Mouse (Mus musculus) hindbrain, embryonic 12.5 days (tissue): ENCODE measurements around the gene Hormad2. TPM values are rescaled to one million over a fixed set of nuclear protein-coding genes. Genes with fewer than 3 reads are reported as not detected.

Experiments used
- ATAC-seq: fragments of 200-750 bp; cut with Nextera tagmentation; 2 replicates; pipeline ENCODE4 v1.8.0; 2017; ENCODE audit warnings: moderate TSS enrichment; ENCODE audit not compliant: low FRiP score
- H3K27ac ChIP-seq: fragments of 300-500 bp; sonication (generic); 2 replicates; pipeline ENCODE4 v1.5.1; 2016; ENCODE audit warnings: mild to moderate bottlenecking
- H3K27me3 ChIP-seq: fragments of 300-500 bp; sonication (generic); 2 replicates; pipeline ENCODE4 v1.6.1; 2016; ENCODE audit warnings: mild to moderate bottlenecking
- H3K36me3 ChIP-seq: fragments of 300-500 bp; sonication (generic); 2 replicates; pipeline ENCODE4 v1.6.1; 2016; ENCODE audit warnings: mild to moderate bottlenecking
- H3K4me1 ChIP-seq: fragments of 300-500 bp; sonication (generic); 2 replicates; pipeline ENCODE4 v1.6.1; 2016
- H3K4me2 ChIP-seq: fragments of 300-500 bp; sonication (generic); replicated peaks from 2 replicates; pipeline ENCODE4 v1.6.1; 2016; ENCODE audit warnings: mild to moderate bottlenecking
- H3K4me3 ChIP-seq: fragments of 300-500 bp; sonication (generic); 2 replicates; pipeline ENCODE4 v1.5.1; 2016; ENCODE audit warnings: mild to moderate bottlenecking
- H3K9ac ChIP-seq: fragments of 300-500 bp; sonication (generic); 2 replicates; pipeline ENCODE4 v1.6.1; 2016; ENCODE audit warnings: mild to moderate bottlenecking, moderate library complexity
- H3K9me3 ChIP-seq: fragments of 300-500 bp; sonication (generic); replicated peaks from 2 replicates; pipeline ENCODE4 v1.6.1; 2016; ENCODE audit warnings: mild to moderate bottlenecking
- WGBS: fragments of 180-500 bp; shearing (Covaris S2); methylation state at CpG from one replicate; pipeline ENCODE4 v1.1.7; 2016; 5-methylcytosine and 5-hydroxymethylcytosine counted together
- polyA plus RNA-seq: library from polyadenylated mRNA; unstranded; fragments of >200 nt; fragmentation: Nextera tagmentation; extraction: Ambion mirVana; gene quantifications from 2 replicates; pipeline ENCODE4 v1.2.1, GENCODE M21; 2016

The Hormad2 gene
- polyA plus RNA-seq, 1 experiment from 2014 or later, result 0.10 TPM

DNA sequence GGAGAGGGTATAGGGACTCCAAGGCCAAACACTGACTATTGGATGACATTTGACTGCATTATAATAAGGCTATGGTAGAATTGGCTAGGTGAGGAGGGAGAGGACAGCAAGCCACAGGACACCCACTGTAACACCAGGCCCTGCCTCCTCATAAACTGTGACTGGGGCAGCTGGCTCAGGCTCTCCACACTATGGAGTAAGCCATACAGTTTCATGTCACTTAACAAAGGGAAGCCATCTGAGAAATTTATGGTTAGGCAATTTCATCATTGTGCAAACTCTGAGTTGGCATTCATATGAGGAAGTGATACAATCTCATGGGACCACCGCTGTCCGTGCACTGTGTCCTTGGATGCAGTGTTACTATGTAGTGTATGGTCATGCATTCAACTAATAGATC lies 107.9 kb downstream of the Hormad2 start:
- no peak for ATAC-seq

DNA sequence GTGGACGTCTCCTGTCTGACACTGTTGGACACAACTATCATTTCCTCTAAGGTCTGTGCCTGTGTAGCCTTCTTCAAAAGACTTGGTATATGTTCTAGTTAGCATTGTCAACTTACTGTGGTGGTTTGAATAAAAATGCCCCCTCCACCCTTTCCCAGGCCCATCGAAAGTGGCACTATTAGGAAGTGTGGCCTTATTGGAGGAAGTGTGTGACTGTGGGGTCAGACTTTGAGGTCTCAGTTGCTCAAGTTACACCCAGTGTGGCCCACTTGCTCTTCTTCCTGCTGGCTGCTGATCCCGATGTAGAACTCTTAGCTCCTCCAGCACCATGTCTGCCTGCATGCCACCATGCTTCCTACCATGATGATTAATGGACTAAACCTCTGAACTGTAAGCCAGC lies 112.7 kb downstream of the Hormad2 start:
- no peak overlapping the region for H3K27ac ChIP-seq
- no peaks in the 10 kb centered on the region for H3K4me1 ChIP-seq
- WGBS, result 80% methylated on average over 3 of the region's 3 CpGs
- ATAC-seq, result no peak
- H3K9ac ChIP-seq, result no peak overlapping the region
- H3K9me3 ChIP-seq, result no peaks in the 10 kb centered on the region
- no peak overlapping the region for H3K4me2 ChIP-seq
- no peaks in the 10 kb centered on the region for H3K36me3 ChIP-seq
- no peaks in the 10 kb centered on the region for H3K27me3 ChIP-seq
- H3K4me3 ChIP-seq, result no peak overlapping the region

More for the DNA sequence above, 107.9 kb downstream of the Hormad2 start:
- Histone ChIP-seq H3K9ac (no peak overlapping the region), H3K27me3 (no peaks in the 10 kb centered on the region), H3K9me3 (no peaks in the 10 kb centered on the region), H3K4me1 (peaks cover 3% of the 10 kb centered on the region; the same call in 1 of the 2 replicates), H3K4me2 (no peak overlapping the region), H3K36me3 (no peaks in the 10 kb centered on the region), H3K27ac (no peak overlapping the region), H3K4me3 (no peak overlapping the region)
- WGBS, result 96% methylated on average over 2 of the region's 2 CpGs

DNA sequence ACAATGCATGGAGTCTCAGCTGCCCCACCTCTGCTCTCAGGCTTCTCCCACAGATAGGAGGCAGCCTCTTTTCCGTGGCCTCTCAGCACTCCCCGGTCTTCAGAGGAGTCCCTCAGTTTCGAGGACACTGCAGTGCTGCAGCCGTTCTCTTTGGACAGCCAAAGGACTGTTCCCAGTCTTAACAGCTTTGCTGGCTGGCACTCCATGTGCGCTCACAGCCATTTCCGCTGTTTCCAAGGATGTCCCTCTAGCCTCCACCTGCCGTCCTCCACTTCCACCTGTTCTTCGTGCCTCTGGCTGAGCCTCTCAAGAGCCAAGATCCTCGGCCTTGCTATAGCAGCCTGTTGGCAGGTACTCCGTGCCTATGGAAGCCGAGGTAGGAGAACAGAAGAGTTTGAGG lies 117.4 kb downstream of the Hormad2 start:
- H3K4me3 ChIP-seq, result no peak overlapping the region
- no peaks in the 10 kb centered on the region for H3K36me3 ChIP-seq
- H3K4me2 ChIP-seq, result no peak overlapping the region
- no peaks in the 10 kb centered on the region; the same call in 1 of the 2 replicates for H3K27me3 ChIP-seq
- H3K9ac ChIP-seq, result no peak overlapping the region
- ATAC-seq, result no peak
- no peaks in the 10 kb centered on the region for H3K4me1 ChIP-seq
- no peak overlapping the region for H3K27ac ChIP-seq
- 74% methylated on average over 11 of the region's 11 CpGs for WGBS
- H3K9me3 ChIP-seq, result no peaks in the 10 kb centered on the region

DNA sequence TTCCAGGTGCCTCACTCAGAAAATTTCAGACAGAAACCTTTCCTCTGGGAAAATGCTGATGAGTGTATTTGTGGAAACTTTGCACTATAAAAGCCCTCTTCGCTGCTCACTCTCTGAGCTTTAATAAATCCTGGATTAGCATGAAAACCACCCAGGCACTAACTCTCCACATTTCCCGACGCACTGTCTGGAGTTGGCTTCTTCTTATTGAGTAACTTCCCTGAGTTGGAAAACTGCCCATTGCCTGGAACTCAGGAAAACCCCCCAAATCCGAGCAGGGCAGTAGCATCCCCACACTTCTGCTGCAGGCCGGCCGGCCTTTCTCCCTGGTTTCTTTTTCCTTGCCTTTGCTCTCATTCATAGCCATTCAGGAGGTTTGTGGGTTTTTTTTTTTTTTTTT lies 118.0 kb downstream of the Hormad2 start:
- H3K4me3 ChIP-seq, result no peak overlapping the region

DNA sequence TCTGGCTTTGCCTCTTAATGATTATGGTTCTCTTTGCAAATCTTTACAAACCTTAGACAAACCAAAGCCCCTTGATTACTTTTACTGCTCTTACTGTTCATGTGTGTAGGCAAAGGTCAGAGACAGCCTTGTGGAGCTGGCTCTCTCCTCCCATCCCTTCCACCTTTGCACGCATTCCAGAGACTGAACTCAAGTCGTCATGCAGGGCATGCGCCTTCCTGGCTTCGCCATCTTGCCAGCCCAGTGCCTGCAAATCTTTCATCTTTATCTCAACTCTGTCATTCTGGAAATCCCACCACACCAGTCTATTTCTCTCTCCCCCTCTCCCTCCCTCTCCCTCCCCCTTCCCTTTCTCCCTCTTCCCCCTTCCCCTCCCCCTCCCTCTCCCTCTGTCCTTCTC lies 120.0 kb downstream of the Hormad2 start:
- no peak overlapping the region for H3K4me3 ChIP-seq
- no peak for ATAC-seq
- no peaks in the 10 kb centered on the region for H3K36me3 ChIP-seq
- no peaks in the 10 kb centered on the region for H3K9me3 ChIP-seq
- H3K27ac ChIP-seq, result no peak overlapping the region
- H3K9ac ChIP-seq, result no peak overlapping the region
- no peaks in the 10 kb centered on the region; the same call in 1 of the 2 replicates for H3K27me3 ChIP-seq
- H3K4me1 ChIP-seq, result no peaks in the 10 kb centered on the region
- no peak overlapping the region for H3K4me2 ChIP-seq
- 58% methylated on average over 4 of the region's 4 CpGs for WGBS

More for the DNA sequence above, 118.0 kb downstream of the Hormad2 start:
- H3K27me3 ChIP-seq, result no peaks in the 10 kb centered on the region; the same call in 1 of the 2 replicates
- no peaks in the 10 kb centered on the region for H3K4me1 ChIP-seq
- WGBS, result 55% methylated on average over 6 of the region's 6 CpGs
- H3K27ac ChIP-seq, result no peak overlapping the region
- no peaks in the 10 kb centered on the region for H3K9me3 ChIP-seq
- H3K9ac ChIP-seq, result no peak overlapping the region
- no peaks in the 10 kb centered on the region for H3K36me3 ChIP-seq
- no peak for ATAC-seq
- H3K4me2 ChIP-seq, result no peak overlapping the region

DNA sequence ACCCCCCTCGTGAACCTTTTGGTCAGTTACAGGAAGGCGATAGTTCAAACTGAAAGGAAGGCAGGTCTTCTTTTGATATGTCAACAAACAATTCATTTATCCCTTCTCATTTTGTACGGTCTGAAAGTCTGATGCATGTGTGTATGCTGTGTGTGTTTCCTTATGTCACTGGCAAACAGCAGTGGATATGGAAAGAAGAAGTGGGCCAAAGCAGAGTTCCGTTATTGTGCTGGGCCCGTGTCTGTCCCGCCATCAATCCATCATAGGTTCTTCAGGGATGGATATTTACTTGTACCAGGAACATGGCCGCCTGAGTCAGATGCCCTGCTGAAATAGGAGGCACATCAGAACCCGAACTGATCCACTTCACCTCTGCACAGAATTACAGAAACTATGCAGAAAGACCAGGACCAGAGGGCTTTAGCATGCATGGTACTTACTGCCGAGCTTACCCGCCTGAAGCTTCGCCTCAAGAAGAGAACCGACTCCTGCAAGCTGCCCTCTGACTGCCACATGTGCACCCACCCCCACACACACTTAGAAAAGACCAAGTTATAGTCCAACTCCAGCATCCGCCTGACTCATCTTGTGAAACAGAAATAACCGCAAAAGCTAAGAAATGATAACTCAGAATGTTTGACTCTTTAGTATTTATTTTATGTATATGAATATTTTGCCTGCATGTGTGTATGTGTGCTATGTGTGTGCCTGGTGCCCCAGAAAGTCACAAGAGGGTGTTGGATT lies 121.5 kb downstream of the Hormad2 start:
- Histone ChIP-seq H3K9me3 (no peaks in the 10 kb centered on the region), H3K36me3 (no peaks in the 10 kb centered on the region), H3K4me3 (no peak overlapping the region), H3K27me3 (no peaks in the 10 kb centered on the region; the same call in 1 of the 2 replicates), H3K4me1 (no peaks in the 10 kb centered on the region), H3K4me2 (no peak overlapping the region), H3K27ac (no peak overlapping the region), H3K9ac (no peak overlapping the region)
- 88% methylated on average over 14 of the region's 14 CpGs for WGBS
- no peak for ATAC-seq

DNA sequence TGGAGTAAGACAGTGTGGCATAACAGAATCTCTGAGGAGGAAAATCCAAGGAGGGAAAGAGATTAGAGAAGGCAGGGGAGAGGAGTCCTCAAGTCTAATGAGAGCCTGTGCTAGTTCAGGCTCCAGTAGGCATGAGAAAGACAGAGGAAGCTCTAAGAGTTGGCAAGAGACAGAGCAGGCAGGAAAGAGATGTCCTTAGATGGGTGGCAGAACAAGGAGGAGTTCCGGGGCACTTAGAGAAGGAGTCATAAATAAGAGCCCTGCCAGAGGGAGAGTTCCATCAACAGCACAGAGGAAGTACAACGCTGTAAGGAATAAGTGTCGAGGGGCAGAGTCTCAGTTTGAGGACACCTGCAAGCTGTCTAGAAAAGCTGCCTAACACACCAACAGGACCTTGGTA lies 122.9 kb downstream of the Hormad2 start:
- Histone ChIP-seq H3K9me3 (no peaks in the 10 kb centered on the region), H3K27ac (no peak overlapping the region), H3K27me3 (no peaks in the 10 kb centered on the region; the same call in 1 of the 2 replicates), H3K4me2 (no peak overlapping the region), H3K36me3 (no peaks in the 10 kb centered on the region), H3K4me3 (no peak overlapping the region), H3K4me1 (no peaks in the 10 kb centered on the region), H3K9ac (no peak overlapping the region)
- 87% methylated on average over 3 of the region's 3 CpGs for WGBS
- ATAC-seq, result no peak

DNA sequence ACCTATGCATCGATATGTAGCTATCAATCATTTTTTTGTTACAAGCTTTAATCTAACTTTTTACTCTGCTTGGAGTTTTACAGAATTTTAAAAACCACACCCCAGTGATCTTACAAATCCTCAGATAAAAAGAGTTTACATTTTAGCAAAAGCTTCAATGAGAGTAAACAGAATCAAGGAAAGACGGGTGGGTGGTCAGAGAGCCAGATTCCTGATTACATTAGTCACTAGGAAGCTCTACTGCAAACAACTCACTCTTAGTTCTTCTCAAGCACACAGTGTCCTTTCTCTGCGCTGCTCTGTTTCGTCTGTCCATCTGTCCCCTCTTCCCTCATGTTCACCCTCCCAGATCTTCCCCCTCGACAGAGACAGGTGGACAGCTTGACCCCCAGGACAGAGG lies 123.6 kb downstream of the Hormad2 start:
- 71% methylated on average over 5 of the region's 5 CpGs for WGBS
- no peak overlapping the region for H3K4me3 ChIP-seq
- no peaks in the 10 kb centered on the region; the same call in 1 of the 2 replicates for H3K27me3 ChIP-seq
- H3K27ac ChIP-seq, result no peak overlapping the region
- H3K36me3 ChIP-seq, result no peaks in the 10 kb centered on the region
- ATAC-seq, result no peak
- no peak overlapping the region for H3K9ac ChIP-seq
- no peak overlapping the region for H3K4me2 ChIP-seq
- no peaks in the 10 kb centered on the region for H3K4me1 ChIP-seq
- H3K9me3 ChIP-seq, result no peaks in the 10 kb centered on the region

DNA sequence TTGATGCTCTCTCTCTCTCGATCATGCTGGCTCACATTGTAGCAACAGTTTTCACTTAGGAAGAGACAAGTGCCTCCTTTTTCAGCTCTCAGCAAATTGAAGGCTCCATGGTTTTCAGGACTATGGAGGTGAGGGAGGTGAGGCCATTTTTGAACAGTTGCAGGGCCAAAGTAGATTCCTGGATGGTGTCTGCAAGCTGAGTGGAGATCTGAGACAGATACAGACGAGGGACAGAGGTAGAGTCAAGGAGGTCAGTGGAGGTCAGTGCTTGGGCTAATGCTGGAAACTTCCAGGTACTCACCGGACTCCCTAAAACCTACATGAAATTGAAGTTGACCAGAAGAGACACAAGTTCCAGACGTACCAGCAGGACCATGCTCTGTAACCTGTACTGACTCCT lies 128.7 kb downstream of the Hormad2 start:
- Histone ChIP-seq H3K9ac (no peak overlapping the region), H3K4me3 (no peak overlapping the region), H3K27ac (no peak overlapping the region), H3K4me1 (0 out of 2 replicates have a peak, but pooled peaks cover 6% of the 10 kb centered on the region), H3K4me2 (no peak overlapping the region), H3K27me3 (no peaks in the 10 kb centered on the region), H3K36me3 (no peaks in the 10 kb centered on the region), H3K9me3 (no peaks in the 10 kb centered on the region)
- ATAC-seq, result no peak
- 76% methylated on average over 4 of the region's 4 CpGs for WGBS

DNA sequence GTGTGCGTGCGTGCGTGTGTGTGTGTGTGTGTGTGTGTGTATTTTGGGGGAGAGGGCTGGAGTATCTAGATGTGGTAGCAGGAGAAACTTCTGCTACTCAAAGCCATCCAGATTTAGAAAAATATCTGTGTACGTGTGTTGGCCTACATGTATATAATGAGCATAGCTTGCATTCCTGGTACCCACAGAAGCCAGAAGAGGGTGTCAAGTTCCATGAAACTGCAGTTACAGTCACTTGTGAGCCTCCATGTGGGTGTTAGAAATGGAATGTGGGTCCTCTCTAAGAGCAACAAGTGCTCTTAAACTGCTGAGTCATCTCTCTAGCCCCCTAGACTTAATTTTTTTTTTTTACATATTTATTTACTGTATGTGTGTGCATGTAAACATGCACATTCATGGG lies 130.6 kb downstream of the Hormad2 start:
- no peak for ATAC-seq
- 92% methylated on average over 4 of the region's 4 CpGs for WGBS

DNA sequence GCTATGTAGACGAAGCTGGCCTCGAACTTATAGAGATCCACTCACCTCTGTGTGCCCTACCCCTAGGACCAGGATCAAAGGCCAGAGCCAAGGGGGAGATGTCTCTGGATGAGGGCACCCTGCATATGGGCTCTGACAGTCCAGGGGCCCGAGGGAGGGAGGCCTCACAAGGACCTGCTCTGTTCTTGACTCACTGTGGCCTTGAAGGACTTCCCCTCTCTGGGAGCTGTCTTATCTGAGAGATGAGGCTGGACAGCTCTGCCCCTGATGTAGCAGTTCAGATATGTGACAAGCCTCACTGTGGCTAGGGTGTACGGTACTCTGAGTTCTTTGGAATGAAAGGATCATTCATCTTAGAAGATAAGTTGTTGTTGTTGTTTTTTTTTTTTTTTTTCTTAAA lies 131.3 kb downstream of the Hormad2 start:
- no peak overlapping the region for H3K27ac ChIP-seq
- no peak for ATAC-seq
- H3K4me1 ChIP-seq, result peaks cover 10% of the 10 kb centered on the region
- no peak overlapping the region for H3K4me2 ChIP-seq
- H3K9me3 ChIP-seq, result no peaks in the 10 kb centered on the region
- H3K4me3 ChIP-seq, result no peak overlapping the region
- 84% methylated on average over 4 of the region's 4 CpGs for WGBS
- no peaks in the 10 kb centered on the region for H3K27me3 ChIP-seq
- H3K9ac ChIP-seq, result no peak overlapping the region
- H3K36me3 ChIP-seq, result no peaks in the 10 kb centered on the region

More for the DNA sequence above, 130.6 kb downstream of the Hormad2 start:
- Histone ChIP-seq H3K36me3 (no peaks in the 10 kb centered on the region), H3K4me3 (no peak overlapping the region), H3K27me3 (no peaks in the 10 kb centered on the region), H3K9ac (no peak overlapping the region), H3K27ac (no peak overlapping the region), H3K4me1 (peaks cover 10% of the 10 kb centered on the region), H3K4me2 (no peak overlapping the region), H3K9me3 (no peaks in the 10 kb centered on the region)

DNA sequence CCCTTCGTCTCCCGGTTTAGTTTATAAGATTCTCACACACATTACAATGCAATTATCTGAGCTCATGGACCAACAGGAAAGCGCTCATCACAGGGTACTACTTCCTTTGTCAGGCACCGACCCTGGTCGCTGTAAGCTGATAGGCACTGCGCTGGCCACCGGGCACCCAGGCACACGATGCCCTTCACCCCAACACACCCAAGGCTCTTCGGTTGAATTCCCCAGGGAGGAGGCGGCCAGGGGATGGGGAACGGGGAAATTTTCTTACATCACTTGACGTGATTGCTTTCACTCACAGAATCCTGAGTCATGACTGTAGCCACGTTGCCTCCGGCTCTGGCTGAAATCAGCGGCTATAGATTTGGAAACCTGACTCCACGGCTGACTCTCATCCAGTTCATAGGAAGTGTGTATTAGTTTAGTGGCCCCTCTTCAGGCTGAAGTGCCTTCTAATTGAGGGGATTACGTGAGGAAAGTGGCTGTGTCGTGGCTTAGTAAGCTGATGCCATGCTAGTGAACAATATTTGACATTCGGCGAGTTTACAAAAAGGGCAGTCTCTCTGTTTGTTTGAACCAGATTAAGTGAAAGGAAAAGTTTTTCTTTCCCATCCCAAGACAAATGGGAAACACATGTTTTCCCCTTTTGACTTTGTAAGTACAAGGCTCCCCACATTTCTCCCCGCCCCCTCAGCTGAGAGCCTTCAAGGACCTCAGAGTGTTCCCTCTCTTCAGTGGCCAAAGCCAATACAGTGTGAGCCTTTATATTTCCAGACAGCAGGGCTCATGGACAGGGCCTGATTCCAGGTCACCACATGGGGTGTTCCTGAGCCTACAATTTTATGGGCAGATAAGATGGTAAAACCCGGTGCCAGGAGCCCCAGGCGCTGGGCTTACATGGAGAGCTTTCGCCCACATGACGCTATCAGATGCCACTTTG lies 132.1 kb downstream of the Hormad2 start:
- Histone ChIP-seq H3K9me3 (no peaks in the 10 kb centered on the region), H3K27me3 (no peaks in the 10 kb centered on the region), H3K36me3 (no peaks in the 10 kb centered on the region), H3K4me1 (peaks cover 10% of the 10 kb centered on the region), H3K4me3 (no peak overlapping the region), H3K9ac (no peak overlapping the region), H3K27ac (peak overlapping the region; percentile 52; the same call in 1 of the 2 replicates), H3K4me2 (0 out of 2 replicates have a peak overlapping the region, but pooled peaks have one; percentile 23)
- no peak for ATAC-seq
- WGBS, result 51% methylated on average over 25 of the region's 25 CpGs
